Mouse (Mus musculus) fat pad, adult 2 months (tissue): ENCODE data around the gene Pbx1.

Experiments used
- DNase-seq: peaks from one replicate; pipeline ENCODE4 v3.0.0-alpha.2; 2011; ENCODE audit warnings: low read depth, low spot score; ENCODE audit errors: extremely low read depth

Gene Pbx1

DNA sequence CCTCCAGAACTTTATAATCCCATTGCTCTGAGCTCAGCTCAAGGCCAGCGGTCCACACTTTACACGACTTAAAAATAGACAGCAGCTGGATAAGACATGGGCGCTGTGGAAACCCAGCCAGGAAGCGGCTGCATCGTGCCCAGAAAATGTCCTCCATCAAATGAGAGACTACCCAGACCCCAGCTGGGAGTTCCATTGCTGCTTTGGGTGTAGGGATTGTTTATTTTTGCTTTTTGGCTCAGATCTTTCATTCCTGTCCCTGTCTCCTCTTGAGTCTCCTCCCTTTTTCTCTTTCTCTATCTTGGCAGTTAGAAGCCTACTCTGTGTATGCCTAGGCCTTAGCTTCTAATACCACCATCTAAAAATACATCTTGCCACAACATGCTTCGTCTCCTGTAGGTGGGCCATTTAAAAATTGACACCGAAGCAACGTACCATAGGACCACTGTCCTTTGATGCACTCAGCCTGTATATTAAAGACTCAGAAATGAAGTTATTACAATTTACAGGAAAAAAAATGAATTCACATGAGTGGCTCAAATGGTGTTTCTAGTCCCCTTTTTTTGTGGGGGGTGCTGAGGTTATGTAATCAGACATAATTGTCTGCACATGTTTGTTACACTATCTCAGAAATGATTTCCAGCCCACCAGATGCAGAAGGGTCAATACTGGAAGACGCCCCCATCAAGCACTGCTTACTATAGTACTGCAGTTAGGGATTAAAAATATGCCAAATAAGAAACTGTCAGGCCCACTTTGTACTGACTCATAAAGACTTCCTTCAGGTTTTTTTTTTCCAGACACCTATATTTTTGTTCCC is 251.2 kb downstream of the Pbx1 start:
- DNase-seq, result no peak

DNA sequence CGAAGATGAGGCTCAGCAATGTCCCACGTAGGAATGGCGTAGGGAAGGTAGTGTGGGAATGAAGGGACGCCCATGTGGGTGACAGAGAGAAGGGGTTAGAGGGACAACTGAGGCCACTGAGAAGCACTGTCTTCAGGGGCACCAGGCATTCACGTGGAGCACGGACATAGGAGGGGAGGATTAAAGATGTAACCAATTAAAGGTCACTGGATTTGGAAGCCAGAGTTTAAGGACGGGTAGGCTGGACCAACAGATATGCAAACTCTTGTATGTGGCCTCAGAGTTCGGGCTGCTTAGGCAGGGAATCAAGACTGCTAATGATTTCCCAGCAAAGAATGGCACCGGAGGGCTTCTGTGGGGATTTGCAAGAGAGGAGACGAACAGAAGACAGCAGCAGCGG is 252.4 kb downstream of the Pbx1 start:
- DNase-seq, result no peak

DNA sequence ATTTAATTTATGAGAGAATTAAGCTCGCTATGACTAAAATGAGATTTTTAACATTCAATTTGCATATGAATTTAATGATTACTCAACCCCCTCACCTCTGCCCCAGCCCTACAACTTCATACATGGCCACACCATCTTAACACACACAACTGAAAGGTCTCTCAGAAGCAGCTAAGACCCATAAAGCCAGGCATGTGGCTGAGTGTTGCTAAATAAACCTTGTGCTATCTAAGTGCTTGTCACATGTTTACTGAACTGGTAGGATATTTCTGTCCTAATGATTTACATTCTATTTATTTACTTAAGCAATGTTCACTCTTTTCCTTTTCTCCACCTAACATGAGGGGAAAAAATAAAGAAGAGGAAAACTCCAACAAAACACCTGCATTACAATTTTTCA is 253.5 kb downstream of the Pbx1 start:
- DNase-seq, result no peak

DNA sequence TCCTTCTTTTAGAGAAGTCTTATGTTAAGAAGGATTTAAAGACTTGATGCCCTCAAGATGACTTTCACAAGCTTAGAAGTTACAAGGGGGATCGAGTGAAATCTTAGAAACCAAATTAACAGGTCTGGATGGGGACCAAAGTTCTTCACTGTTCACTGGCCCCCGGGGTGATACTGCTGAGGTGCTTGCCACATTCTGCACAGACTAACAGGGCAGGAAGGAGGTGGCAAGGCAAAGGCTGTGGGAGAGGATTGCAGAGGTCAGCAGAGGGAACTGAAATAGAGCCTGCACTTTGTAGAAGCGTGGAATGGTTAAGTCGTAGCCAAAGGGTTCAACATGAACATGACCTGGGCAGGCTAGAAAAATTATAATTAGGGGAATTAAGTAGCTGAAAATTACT is 256.5 kb downstream of the Pbx1 start:
- DNase-seq, result peak; percentile 21

DNA sequence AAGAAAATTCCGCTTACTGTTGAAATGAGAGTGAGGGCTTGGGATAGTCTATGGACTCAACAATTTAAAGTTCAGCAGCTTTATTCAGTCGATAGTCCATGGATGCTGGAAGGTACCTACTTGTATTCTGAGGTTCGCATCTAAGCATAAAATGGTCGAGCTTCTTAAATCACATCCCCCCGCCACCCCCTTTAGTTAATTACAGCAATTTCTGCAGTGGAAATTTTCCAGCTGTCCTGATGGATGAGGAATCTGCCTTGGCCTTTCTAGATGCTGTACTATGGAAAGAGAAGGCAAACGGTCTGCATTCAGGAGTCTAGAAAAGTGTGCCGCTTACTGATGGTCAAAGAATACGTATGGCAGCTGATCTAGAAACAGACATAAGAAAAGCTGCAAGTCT is 262.3 kb downstream of the Pbx1 start:
- no peak for DNase-seq

DNA sequence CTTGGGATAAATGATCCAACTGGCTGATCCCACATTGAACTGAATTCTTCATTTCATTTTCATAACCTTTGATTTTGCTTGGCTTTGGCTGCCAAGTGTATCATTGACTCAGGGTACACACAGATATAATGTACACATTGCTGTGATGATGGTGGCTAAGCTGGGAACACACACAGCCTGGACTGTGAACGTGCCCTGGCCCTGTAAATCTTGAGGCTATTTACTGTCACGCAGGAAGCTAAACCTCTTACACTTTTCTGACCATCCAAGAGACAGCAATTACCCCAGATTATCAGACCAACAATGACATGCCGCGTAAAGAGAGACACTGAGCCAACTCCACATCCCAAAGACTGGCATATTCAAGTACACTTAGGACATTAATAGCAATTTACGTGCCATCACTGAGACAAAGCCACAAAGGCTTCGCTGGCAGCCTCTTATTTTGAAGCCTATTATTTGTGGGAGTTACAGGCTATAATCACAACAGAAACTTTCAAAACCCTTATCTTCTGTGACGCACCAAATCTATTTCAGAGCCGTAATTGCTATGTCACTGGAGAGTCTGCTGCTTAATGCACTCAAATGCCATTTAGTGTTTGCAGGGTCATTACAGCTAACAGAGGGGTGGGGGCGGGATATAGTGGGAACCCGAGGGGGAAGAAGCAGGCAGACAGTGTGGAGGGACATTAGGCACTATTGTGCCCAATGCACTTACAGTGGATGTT is 262.9 kb downstream of the Pbx1 start:
- no peak for DNase-seq

DNA sequence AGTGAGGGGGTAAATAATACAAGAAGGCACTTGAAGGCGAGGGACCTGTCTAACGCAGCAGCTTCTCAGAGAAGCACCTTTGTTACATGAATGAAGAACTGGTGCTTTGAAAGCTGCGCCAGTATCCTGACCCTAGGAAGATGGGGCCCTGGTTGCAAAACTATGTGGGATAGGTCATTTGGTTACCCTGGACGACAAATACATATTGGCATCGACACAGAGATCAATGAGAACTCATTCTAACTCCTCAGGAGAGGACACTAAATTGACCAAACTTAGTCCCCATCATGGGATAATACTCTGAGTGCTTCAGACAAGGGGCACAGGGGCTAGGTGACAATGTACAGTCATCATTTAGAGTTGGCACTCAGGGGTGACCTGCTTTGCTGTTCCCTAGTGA is 264.3 kb downstream of the Pbx1 start:
- DNase-seq, result no peak

DNA sequence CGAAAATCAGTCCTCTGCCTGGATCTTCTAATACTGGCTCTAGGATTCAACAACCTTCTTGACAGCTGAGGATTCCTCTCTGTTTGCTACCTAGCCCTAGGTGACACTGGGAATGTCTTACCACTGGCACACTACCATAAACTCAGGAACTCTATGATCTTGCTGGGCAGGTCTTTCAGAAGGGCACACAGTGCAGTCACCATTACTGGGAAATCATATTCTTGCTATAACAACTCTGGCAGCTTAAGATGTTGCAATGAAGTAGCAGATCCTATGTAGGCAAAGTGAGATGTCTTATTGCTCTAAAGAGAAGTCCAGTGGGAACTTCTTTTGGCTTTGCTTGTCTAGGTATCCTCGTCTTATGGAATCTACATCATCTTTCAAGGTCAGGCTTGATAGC is 265.2 kb downstream of the Pbx1 start:
- DNase-seq, result peak; percentile 51

DNA sequence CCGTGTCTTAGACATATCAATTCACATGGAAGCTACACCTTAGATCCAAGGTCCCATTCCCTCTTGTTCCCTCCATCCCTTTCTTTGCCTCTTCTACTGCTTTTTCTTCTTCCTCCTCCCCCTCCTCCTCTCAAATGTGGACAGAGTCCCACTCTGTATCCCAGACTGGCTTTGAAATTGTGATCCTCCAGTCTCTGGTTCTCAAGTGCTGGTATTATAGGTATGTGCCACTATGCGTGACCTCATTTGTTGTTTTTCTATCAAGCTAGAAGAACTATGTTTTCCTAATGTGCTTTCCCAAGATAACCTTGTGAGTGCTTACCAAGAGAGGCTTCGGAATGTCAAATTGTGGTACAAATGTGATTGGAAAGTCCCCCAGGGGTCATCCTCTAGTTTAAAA is 267.1 kb downstream of the Pbx1 start:
- DNase-seq, result no peak

DNA sequence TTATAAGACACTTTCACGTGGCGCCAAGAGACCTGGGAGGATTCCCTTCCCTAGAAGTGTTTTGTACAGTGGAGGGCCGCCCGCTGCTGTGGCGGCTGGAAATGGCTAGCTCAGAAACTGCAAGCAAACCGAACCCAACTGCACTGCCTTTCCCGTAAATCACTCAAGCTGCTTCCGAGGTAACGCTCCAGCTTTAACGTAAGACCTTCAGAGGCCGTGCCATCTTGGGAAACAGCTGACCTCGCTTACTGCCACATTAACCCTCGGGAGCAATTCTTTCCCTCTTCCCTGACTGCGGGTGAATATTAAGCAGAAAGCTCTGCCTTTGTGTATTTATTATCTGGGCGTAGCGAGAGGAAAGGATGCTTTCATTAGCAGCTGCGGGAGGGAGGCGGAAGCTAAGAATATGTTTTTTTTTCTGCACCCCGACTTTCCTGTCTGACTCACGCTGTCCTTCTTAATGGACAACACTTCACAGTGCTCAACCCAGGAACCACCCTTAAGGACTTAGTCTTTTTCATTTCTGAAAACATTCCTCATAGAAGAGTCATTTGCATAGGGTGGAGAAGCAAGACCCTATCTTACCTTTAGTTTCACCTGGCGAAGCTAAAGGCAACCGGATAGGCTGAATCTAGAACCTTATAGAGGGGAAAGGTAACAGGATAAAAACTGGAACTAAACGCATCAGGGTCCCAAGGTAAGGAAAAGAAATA is 268.4 kb downstream of the Pbx1 start:
- no peak for DNase-seq

DNA sequence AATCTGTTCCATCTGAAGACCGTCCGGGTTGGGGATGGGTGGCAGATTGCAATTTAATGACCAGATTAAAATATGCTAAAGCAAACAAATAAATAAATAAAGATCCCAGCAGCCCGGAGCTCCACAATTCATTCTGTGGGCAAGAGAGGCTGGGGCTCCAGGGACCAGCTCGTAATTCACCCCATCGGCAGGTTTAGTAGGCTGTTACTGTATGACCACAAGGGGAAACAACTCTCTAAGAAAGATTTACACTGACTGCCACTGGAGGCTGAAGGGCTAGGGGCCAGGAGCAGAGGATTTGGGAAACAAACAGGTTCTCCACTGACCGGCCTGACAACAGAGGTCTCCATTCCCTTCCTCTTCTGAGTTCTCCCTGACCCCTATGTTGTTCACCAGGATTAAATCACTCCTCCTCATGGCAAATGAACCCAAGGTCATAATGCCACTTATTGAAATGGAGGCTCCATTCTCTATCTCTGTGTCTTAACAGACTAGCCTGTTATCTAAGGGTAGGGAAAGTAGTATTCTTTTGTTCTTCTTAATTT is 292.9 kb downstream of the Pbx1 start:
- no peak for DNase-seq

DNA sequence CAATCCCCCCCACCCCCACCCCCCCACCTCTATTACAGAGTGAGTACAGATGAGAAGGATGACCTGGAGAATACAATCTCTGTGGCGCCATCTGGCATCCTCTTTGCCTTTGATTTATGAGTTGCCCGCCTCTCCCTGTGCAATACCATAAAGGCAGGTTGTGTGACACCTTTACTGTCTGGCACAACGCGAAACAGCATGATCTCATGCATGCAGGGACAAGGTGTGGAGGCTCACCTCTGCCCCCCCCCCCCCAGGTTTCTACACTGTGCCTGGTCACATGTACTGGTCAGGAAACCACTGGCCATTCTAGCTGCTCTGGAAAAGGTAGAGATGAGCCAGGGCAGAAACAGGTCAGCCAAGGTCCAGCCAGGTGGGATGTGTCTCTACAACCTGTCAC is 293.4 kb downstream of the Pbx1 start:
- DNase-seq, result no peak

DNA sequence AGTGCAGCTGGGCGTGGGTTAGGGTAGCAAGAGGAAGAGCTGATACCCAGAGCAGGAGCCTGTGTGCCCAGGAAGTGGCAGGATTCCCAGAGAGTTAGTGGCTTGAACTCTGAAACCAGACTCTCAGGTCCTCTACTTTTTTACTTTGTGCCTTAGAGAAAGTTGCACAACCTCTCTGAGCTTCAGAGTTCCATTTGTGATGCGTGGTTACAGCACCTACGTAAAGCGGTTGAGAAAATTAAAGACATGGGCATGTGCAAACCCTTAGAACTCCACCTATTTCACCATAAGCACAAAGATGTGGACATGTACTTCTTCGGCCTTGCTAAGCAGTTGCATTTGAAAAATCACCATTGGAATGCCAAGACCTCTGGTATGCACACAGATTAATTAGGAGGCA is 294.2 kb downstream of the Pbx1 start:
- peak; percentile 87 for DNase-seq

DNA sequence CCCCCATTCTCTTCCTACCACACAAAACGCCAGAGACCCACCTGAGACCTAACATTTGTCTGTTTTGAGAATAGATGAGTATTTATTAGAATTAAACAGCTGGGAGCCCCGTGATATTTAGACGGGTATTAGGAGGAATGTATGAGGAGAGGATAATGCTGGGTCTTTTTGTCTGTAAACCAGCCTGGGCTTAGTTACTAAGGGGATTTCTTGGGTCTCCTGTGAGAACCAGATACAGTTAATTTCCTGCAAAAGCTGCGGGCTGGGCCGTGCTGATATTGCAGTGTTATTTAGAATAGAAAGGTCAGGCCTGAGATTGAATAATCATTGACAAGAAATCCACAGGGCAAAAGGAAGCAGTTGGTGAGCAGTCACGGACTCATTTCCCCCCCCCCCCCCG is 296.5 kb downstream of the Pbx1 start:
- no peak for DNase-seq

DNA sequence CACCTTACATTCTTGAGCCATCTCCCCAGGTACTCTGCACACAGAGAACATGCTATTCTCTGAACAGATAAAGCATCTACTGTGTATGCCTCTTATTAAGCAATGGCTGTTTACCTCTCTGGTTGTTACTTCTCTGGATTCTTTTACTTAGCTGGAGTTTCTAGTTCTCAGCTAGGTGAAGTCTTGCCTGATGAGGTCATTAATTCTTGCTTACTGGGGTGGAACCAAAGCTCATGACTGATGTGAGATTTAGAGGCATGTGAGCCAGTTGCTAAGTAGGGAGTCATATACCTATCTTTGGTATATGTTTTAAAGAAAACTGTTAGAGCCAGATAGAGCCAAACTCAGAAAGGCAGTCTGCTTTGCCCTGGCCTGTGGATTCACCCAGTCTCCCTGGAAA is 298.4 kb downstream of the Pbx1 start:
- no peak for DNase-seq

DNA sequence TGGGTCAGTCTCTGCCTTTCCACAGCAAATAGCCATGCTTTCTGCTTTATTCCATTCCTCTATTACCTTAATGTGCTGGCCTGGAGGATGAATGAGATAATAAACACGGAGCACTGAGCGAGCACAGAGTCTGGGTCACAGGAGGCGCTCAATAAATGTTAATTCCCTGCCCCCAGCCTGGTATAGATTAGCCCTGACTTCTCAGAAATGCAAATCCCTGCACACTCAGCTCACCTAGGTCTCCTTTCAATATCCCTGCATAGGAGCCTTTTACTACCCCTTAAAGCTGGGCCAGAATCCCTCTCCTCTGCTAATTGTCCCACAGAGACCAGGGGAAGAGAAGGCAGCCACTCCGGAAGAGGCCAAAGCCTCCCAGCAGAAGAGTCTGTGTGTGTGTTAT is 304.1 kb downstream of the Pbx1 start:
- no peak for DNase-seq

DNA sequence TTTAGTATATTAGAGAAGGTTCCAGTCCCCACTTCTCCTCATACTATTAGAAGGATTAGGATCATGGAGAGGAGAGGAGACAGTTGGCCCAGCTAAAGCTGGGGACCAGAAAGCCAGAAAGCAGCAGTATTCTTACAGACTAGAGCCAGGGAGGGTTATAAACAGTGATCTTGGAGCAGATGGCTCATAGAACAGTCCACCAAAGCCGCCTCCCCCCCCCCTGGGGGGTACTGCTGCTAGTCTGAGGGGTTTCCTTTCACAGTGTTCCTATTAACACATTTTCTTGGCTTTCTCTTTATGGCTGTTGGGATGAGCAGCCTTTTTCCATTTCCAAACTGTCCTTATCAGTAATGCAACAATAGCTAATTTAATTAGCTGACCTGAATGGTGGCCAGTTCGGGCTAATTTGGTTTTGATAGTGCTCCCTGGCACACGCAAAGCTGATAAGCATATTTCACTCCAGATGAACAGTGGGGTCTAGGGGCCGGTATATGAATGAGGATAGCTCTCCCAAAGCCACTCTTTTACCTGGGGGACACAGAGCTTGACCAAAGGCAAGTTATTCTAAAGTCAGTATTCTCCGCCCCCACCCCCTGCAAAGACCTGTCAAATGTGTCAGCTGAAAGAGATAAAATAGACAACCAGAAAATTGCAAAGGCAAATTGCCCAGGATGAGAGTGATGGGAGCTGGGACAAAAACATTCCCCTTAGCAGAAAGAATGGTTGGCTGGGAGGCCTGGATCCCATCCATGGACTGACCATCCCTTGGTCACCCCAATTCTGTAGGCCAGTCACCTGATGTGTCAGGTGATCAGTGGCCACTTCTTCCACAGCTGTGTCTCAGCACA is 307.2 kb downstream of the Pbx1 start:
- no peak for DNase-seq

DNA sequence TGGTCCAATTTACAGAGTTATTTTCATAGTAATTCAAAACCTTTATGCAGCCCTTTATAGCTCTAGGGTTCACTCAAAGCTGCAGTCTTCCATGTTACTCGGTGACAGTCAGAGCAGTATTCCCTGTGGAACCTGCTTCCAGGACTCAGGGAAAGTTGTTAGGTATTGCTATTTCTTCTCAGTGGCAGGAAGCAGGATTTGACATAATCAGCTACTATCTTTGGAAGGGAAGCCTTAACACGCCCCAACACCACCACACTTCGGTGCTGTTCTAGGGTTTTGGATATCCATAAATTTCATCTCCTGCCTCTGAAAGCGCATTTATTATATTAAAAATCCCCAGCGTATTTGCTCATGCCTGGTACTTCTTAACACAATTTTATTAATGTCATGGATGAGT is 314.0 kb downstream of the Pbx1 start:
- no peak for DNase-seq

DNA sequence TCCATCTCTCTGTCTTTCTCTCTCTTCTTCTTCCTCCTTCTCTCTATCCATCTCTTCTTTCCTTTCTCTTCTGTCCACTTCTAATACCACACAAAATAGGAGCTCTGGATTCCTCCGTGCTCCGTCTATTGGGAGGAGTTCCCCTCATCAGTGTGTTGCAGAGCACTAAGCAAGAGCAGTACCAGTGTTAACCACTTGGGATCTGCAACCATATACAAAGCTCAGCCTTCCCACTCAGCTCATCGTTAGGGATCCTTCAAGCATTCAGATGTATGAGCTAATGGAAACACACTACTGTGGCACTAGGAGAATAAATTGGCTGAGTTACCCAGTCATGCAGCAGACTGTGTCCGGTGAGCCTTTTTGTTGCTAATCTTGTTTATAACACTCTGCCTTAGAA is 314.7 kb downstream of the Pbx1 start:
- DNase-seq, result no peak

DNA sequence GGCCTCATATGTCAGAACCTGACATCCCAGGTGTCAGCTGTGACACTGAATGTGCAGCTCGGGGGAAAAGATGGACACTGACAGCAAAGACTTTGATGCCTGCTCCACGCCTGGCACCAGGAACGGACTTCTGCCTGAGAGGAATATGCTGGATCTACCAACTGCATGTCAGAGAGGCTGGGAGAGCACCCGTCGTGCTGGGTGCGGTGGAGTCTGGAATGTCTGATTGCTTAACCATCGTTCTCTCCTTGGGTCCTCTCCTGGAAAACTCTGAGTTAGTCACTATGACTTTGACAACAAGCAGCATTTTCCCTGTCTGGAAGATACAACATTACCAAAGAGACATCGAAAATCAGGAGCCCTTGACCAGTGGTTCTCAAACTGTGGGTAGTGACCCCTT is 322.3 kb downstream of the Pbx1 start:
- no peak for DNase-seq

DNA sequence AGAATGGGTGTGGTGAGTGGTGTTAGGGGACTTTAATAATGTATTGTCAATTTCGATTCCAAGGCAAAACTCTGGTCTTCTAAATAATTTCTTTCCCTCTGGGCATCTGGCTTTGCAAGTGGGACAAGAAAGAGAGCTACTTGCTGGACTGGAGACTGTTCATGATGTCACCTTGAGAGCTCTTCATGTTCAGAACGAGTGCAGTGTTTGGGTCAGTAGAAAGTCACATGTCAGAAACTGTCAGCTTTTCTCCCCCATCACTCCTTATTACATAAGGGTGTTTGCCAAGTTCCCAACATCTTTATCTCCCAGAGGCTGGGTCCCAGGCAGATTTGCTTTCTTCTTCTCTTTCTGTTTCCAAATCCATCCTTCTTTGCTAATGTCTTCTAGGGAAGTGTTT is 328.2 kb downstream of the Pbx1 start:
- no peak for DNase-seq
